Mouse (Mus musculus) liver, adult 2 months (tissue): Measurements from ENCODE around the gene Plpp6. TPM values are rescaled to one million over a fixed set of nuclear protein-coding genes. Genes with fewer than 3 reads are reported as not detected.

Source experiments
- DNase-seq: peaks from one replicate; pipeline ENCODE4 v3.0.0-alpha.2; 2011; ENCODE audit warnings: low read depth, low spot score; ENCODE audit errors: extremely low read depth
- H3K27ac ChIP-seq: fragments of 200-500 bp; replicated peaks from 2 replicates; pipeline ENCODE4 v1.5.1; 2012; ENCODE audit warnings: low read depth, mild to moderate bottlenecking, control low read depth, inconsistent platforms, low read length; ENCODE audit not compliant: insufficient read depth
- H3K27me3 ChIP-seq: fragments of 200-500 bp; 2 replicates; pipeline ENCODE4 v1.6.1; 2012; ENCODE audit warnings: mild to moderate bottlenecking, moderate library complexity, low read length, inconsistent platforms; ENCODE audit not compliant: control insufficient read depth, insufficient read depth
- H3K36me3 ChIP-seq: fragments of 200-500 bp; 2 replicates; pipeline ENCODE4 v1.6.1; 2012; ENCODE audit warnings: low read length, inconsistent platforms; ENCODE audit not compliant: control insufficient read depth, insufficient read depth
- H3K4me1 ChIP-seq: fragments of 200-500 bp; 2 replicates; pipeline ENCODE4 v1.6.1; 2011; ENCODE audit warnings: low read length; ENCODE audit not compliant: control insufficient read depth, insufficient read depth
- H3K4me3 ChIP-seq: fragments of 200-500 bp; 2 replicates; pipeline ENCODE4 v1.5.1; 2011; ENCODE audit warnings: low read depth, mild to moderate bottlenecking, control low read depth, low read length, moderate library complexity; ENCODE audit not compliant: insufficient read depth
- H3K79me2 ChIP-seq: fragments of 200-500 bp; 2 replicates; pipeline ENCODE4 v1.6.1; 2012; ENCODE audit warnings: inconsistent platforms, mild to moderate bottlenecking, low read length, moderate library complexity; ENCODE audit not compliant: control insufficient read depth, insufficient read depth
- H3K9ac ChIP-seq: fragments of 200-500 bp; 2 replicates; pipeline ENCODE4 v1.6.1; 2012; ENCODE audit warnings: low read depth, mild to moderate bottlenecking, control low read depth, inconsistent platforms, low read length
- CTCF ChIP-seq: fragments of 200-500 bp; IDR thresholded peaks from 2 replicates; pipeline ENCODE4 v1.5.1; 2011; ENCODE audit warnings: low read depth, low read length, control low read depth
- POLR2A ChIP-seq: fragments of 200-500 bp; IDR thresholded peaks from 2 replicates; pipeline ENCODE4 v1.6.1; 2011; ENCODE audit warnings: low read length, control low read depth; ENCODE audit not compliant: insufficient read depth; ENCODE audit errors: extremely low read depth
- WGBS: fragments of 180-500 bp; shearing (Covaris S2); methylation state at CpG from one replicate; pipeline ENCODE4 v1.1.7; 2018; 5-methylcytosine and 5-hydroxymethylcytosine counted together
- polyA plus RNA-seq: library from polyadenylated mRNA; depleted of rRNA; stranded (reverse); fragments of >200 nt; gene quantifications from 2 replicates; pipeline ENCODE4 v1.2.3, GENCODE M21; 2012
- total RNA-seq: library from RNA; depleted of rRNA; stranded (reverse); fragments of >200 nt; gene quantifications from 2 replicates; pipeline ENCODE4 v1.2.3, GENCODE M21; 2014

The Plpp6 gene
- total and polyA plus RNA-seq, 2 experiments = 7.2 to 8.3 TPM

DNA sequence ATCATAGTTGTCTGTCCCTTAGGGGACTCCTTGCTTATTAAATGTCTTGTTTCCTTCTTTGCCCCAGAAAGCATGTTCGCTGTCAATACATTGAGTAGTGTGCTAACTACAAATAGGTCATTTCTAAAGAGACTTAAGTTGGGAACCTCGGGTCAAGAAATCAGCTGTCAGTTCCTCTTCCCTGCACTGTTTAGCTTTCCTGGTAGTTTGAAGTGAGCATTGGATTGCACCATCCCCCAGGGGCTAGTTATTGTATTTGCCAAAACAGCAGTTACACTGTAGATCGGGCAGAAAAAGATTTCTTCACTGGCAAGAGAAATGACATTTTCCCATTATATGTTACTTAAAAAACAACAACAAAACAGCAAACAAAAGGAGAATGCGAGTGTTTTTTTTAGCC is 4.4 kb downstream of the Plpp6 start:
- H3K27me3 ChIP-seq = no peaks in the 10 kb centered on the region
- no peaks in the 10 kb centered on the region for H3K36me3 ChIP-seq
- 0 out of 2 replicates have a peak, but pooled peaks cover 4% of the 10 kb centered on the region for H3K79me2 ChIP-seq
- TF ChIP-seq CTCF = no peak
- no peak for DNase-seq
- H3K9ac ChIP-seq = no peak overlapping the region
- no peak overlapping the region for H3K27ac ChIP-seq
- peaks cover 6% of the 10 kb centered on the region; the same call in 1 of the 2 replicates for H3K4me1 ChIP-seq
- no peak overlapping the region for H3K4me3 ChIP-seq
- 69% methylated on average over 4 of the region's 4 CpGs for WGBS

DNA sequence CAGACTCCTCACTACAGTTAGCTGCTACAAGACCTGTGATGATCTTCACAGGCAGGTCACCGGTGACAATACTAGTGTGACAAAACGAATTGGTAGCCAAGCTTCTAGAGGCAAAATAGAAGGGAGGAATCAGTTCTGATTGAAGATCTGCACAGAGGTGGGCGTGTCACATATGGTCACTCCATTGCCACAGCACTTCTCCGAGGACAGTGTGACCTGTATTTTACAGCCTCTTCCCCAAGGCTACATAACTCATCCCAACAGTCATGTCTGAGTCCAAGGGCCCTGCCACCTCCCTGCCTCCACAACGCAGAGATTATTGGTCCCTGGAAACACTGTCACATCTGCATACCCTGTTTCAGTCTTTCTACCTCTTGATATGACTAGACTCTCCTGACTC is 5.5 kb downstream of the Plpp6 start:
- TF ChIP-seq POLR2A (no peak), CTCF (no peak)
- Histone ChIP-seq H3K4me1 (peaks cover 4% of the 10 kb centered on the region; the same call in 1 of the 2 replicates), H3K27me3 (no peaks in the 10 kb centered on the region), H3K4me3 (no peak overlapping the region), H3K27ac (no peak overlapping the region), H3K36me3 (no peaks in the 10 kb centered on the region), H3K79me2 (0 out of 2 replicates have a peak, but pooled peaks cover 4% of the 10 kb centered on the region), H3K9ac (no peak overlapping the region)
- 91% methylated on average over 5 of the region's 5 CpGs for WGBS
- DNase-seq = no peak

DNA sequence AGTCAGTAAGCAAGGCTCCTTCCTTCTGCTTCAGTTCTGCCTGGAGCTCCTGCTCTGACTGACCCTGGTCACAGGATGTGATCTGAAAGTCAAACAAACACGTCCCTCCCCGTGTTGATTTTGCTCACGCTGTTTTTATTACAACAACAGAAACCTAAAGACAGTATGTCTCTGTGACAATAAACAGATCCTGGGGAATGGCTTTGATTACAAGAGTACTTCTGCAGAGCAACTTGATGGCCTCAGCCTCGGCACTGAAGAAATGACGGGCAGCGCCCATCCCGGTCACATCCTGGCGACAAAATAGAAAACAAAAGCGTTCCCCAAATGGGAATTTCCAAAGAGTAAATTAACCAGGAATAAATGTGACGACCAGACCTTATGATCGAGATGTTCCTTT is 6.5 kb downstream of the Plpp6 start:
- H3K9ac ChIP-seq = no peak overlapping the region
- H3K79me2 ChIP-seq = no peaks in the 10 kb centered on the region
- no peak for DNase-seq
- H3K27ac ChIP-seq = no peak overlapping the region
- H3K4me3 ChIP-seq = no peak overlapping the region
- 64% methylated on average over 11 of the region's 11 CpGs for WGBS
- no peaks in the 10 kb centered on the region for H3K36me3 ChIP-seq
- TF ChIP-seq POLR2A (no peak), CTCF (no peak)
- 0 out of 2 replicates have a peak, but pooled peaks cover 2% of the 10 kb centered on the region for H3K4me1 ChIP-seq
- no peaks in the 10 kb centered on the region for H3K27me3 ChIP-seq

- WGBS = 17% methylated on average over 35 of the region's 35 CpGs
- peak overlapping the region; percentile 63 for H3K9ac ChIP-seq
Measured at GRCm38 (mm10) chr19:28974862-28975611, 11.3 kb downstream of the Plpp6 start.

GRCm38 (mm10) chr19:28982617-28983016 is 18.9 kb downstream of the Plpp6 start:
- peak; percentile 54 for DNase-seq
- Histone ChIP-seq H3K27me3 (no peaks in the 10 kb centered on the region), H3K4me3 (no peak overlapping the region), H3K4me1 (no peaks in the 10 kb centered on the region), H3K79me2 (no peaks in the 10 kb centered on the region), H3K9ac (no peak overlapping the region), H3K27ac (no peak overlapping the region), H3K36me3 (no peaks in the 10 kb centered on the region)
- WGBS = 18% methylated on average over 7 of the region's 7 CpGs
- TF ChIP-seq CTCF (no peak), POLR2A (no peak)

More at GRCm38 (mm10) chr19:28974862-28975611, 11.3 kb downstream of the Plpp6 start:
- DNase-seq = peak; percentile 51
- Histone ChIP-seq H3K27ac (no peak overlapping the region), H3K4me1 (no peaks in the 10 kb centered on the region), H3K4me3 (peak overlapping the region; percentile 53), H3K36me3 (no peaks in the 10 kb centered on the region), H3K79me2 (no peaks in the 10 kb centered on the region), H3K27me3 (no peaks in the 10 kb centered on the region)
- TF ChIP-seq POLR2A (no peak), CTCF (peak; percentile 94)

DNA sequence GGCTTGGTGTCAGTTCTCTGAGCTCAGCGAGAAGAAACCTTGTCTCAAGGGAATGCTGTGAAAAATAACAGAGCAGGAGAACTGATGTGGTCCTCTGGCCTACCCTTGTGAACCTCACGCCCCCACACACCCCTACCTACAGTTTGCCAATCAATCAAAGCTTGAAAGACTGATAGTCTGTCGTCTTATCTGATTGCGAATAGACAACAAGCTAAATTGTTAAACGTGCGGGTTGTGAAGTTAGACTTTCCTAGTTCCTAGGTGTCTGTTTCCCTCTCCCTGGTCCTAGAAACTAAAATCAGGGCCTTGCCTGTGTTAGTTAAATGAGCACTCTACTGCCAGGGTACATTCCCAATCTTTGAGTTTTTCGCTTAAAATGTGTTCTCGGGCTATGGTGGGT is 25.8 kb downstream of the Plpp6 start:
- Histone ChIP-seq H3K27ac (no peak overlapping the region), H3K9ac (peak overlapping the region; percentile 58; the same call in 1 of the 2 replicates), H3K79me2 (peaks cover 2% of the 10 kb centered on the region; the same call in 1 of the 2 replicates), H3K27me3 (no peaks in the 10 kb centered on the region), H3K4me1 (peaks cover 4% of the 10 kb centered on the region; the same call in 1 of the 2 replicates), H3K4me3 (peak overlapping the region; percentile 89; the same call in 1 of the 2 replicates), H3K36me3 (no peaks in the 10 kb centered on the region; the same call in 1 of the 2 replicates)
- TF ChIP-seq CTCF (no peak), POLR2A (no peak)
- no peak for DNase-seq
- WGBS = 60% methylated on average over 8 of the region's 8 CpGs
